Mouse (Mus musculus) small intestine, adult 2 months (tissue): ENCODE results near the gene Ncapd3. TPM values are rescaled to one million over a fixed set of nuclear protein-coding genes. Genes with fewer than 3 reads are reported as not detected.

Experiments
- H3K27ac ChIP-seq: fragments of 200-500 bp; 2 replicates; pipeline ENCODE4 v1.5.1; 2012; ENCODE audit warnings: low read depth, low read length, control low read depth, inconsistent platforms; ENCODE audit not compliant: insufficient read depth
- H3K27me3 ChIP-seq: fragments of 200-500 bp; 2 replicates; pipeline ENCODE4 v1.6.1; 2012; ENCODE audit warnings: mild to moderate bottlenecking, moderate library complexity, low read length, inconsistent platforms; ENCODE audit not compliant: control insufficient read depth, insufficient read depth
- H3K36me3 ChIP-seq: fragments of 200-500 bp; 2 replicates; pipeline ENCODE4 v1.6.1; 2012; ENCODE audit warnings: mild to moderate bottlenecking, low read length, control low read depth, inconsistent platforms; ENCODE audit not compliant: control insufficient read depth, insufficient read depth
- H3K4me1 ChIP-seq: fragments of 200-500 bp; 2 replicates; pipeline ENCODE4 v1.6.1; 2012; ENCODE audit warnings: low read length, inconsistent platforms, mixed read lengths; ENCODE audit not compliant: control insufficient read depth, insufficient read depth, insufficient read length
- H3K4me3 ChIP-seq: fragments of 200-500 bp; 2 replicates; pipeline ENCODE4 v1.5.1; 2012; ENCODE audit warnings: low read depth, mild to moderate bottlenecking, control low read depth, inconsistent platforms, low read length, moderate library complexity
- CTCF ChIP-seq: fragments of 200-500 bp; IDR thresholded peaks from 2 replicates; pipeline ENCODE4 v1.5.1; 2012; ENCODE audit warnings: low read depth, mild to moderate bottlenecking, control low read depth, inconsistent platforms, low read length, moderate library complexity, mixed read lengths; ENCODE audit not compliant: insufficient replicate concordance, insufficient read length; ENCODE audit errors: extremely low read depth
- POLR2A ChIP-seq: fragments of 200-500 bp; IDR thresholded peaks from 2 replicates; pipeline ENCODE4 v1.6.1; 2012; ENCODE audit warnings: low read depth, mild to moderate bottlenecking, control low read depth, inconsistent platforms, low read length, moderate library complexity
- WGBS: fragments of 180-500 bp; shearing (Covaris S2); methylation state at CpG from one replicate; pipeline ENCODE4 v1.1.7; 2018; 5-methylcytosine and 5-hydroxymethylcytosine counted together
- polyA plus RNA-seq: library from polyadenylated mRNA; depleted of rRNA; stranded (reverse); fragments of >200 nt; gene quantifications from 2 replicates; pipeline ENCODE4 v1.2.3, GENCODE M21; 2012

Ncapd3 gene
- polyA plus RNA-seq, 1 experiment = 13.2 TPM

DNA sequence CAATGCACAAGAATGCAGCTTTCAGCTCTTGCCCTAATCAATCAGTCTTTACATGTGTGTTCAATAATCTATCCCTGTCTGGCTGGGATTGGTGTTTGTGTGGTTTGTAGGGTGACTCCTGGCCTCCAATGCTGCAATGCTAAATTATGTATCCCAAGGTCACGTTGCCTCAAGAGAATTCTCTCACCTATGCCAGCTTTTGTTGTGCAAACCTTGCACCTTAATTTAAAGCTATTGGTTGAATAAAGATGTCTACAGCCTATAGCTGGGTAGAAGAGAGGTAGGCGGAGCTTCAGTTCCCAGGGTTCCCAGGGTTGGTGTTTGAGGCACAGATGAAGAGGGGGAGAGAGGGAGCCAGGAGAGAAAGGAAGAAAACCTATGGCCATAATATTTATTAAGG is 32.5 kb upstream of the Ncapd3 start:
- TF ChIP-seq POLR2A = no peak
- no peak for TF ChIP-seq CTCF
- Histone ChIP-seq H3K4me1 (peaks cover 3% of the 10 kb centered on the region; the same call in 1 of the 2 replicates), H3K27me3 (no peaks in the 10 kb centered on the region), H3K36me3 (no peaks in the 10 kb centered on the region), H3K27ac (no peak overlapping the region), H3K4me3 (no peak overlapping the region)
- 85% methylated on average over 2 of the region's 2 CpGs for WGBS

DNA sequence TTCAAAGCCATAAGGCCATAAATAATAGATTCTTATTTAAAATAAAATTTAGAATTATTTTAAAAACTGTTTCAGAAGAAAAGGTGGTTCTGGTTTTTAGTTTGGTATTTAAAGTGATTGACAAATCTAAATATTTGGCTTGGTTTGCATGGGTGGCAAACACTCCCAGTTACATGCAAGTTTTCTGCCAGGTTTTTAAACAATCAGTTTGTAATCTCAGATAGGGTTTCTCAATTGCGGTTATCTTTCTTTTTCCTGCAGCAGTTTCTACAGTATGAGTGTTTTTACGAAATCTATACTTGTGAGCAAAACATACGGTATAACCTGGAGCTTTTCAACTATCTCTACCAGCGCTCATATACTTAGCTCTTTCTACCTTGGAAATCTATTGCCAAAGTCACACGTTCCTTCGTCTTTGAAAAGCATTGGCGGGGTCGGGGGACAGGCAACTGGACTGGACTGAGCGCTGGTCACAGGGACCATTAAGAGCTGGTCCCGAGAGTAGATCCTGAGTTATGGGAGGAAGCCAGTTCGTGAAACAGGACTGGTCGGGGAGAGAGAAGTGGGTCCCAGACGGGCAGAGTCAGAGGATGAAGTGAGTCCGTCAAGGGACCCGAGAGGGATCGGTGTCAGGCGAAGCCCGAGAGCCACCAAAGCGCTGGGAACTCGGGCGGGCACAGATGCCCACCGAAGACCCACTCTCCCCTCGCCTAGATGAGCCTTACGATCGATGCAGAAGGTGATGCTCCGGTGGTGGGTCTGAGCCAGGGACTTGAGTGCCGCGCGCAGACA is 31.1 kb upstream of the Ncapd3 start:
- Histone ChIP-seq H3K27me3 (no peaks in the 10 kb centered on the region), H3K4me1 (peaks cover 3% of the 10 kb centered on the region; the same call in 1 of the 2 replicates)

DNA sequence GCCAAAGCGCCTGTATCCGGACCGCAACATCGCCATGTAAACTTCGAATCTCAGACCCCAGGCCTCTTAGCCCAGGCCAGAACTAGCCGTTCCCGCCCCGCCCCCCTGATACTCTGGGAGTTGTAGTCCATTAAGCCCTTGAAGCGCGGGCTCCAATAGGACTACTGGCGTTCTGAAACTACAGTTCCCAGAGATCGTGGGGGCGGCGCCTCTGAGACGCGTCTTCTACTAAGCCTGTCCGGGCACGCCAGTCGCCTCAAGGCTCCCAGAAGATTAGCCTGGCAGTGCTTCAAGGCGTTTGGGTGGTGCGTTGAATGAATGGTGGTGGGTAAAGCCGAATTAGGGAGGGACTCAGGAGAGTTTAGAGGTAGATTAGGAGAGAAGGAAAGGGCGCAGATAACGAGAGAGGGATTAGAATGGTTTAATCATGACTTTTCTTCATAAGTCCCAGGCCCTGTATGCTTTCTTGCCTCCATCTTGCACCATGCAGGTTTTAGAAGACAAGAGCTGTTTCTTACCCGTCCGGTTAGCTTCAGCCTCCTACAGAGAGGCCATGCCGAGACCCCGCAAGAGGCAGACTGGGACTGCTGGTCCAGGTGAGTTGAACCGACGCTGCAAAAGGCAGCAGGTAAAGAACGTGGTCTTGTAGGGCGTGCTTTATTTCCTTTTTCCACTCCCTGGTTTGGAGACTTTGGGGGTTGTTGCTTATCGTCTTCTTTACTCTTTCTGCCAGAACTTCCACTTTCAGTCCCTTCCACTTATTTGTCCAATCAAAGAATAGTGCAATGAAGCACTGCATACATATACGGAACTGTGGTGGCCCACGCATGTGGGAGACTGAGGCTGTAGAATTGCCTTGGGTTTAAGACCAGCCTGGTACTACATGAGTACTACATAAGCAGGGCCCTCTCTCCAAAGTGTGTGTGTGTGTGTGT is 30.2 kb upstream of the Ncapd3 start, which contains the start of the genes Acad8 and Thyn1:
Gene Acad8, minus strand, starts transcription at position 106 of the 935 bp plus-strand sequence.
Gene Thyn1, plus strand, starts transcription at position 250 of the 935 bp plus-strand sequence.
- no peaks in the 10 kb centered on the region for H3K27me3 ChIP-seq
- peak within 1 kb of the TSS; percentile 92 for H3K4me3 ChIP-seq
- H3K27ac ChIP-seq = peak within 1 kb of the TSS; percentile 14; the same call in 1 of the 2 replicates
- TF ChIP-seq POLR2A (peak; percentile 42; the same call in 1 of the 2 replicates), CTCF (no peak)
- WGBS = under 1% methylated on average over 35 of the region's 35 CpGs
- peaks cover 3% of the 10 kb centered on the region; the same call in 1 of the 2 replicates for H3K4me1 ChIP-seq
- H3K36me3 ChIP-seq = peaks cover 8% of the 10 kb centered on the region

More for the DNA sequence above, 31.1 kb upstream of the Ncapd3 start:
- H3K4me3 ChIP-seq = peak overlapping the region; percentile 92
- peak overlapping the region; percentile 14; the same call in 1 of the 2 replicates for H3K27ac ChIP-seq
- TF ChIP-seq CTCF (no peak), POLR2A (no peak)
- H3K36me3 ChIP-seq = peaks cover 2% of the 10 kb centered on the region; the same call in 1 of the 2 replicates
- WGBS = under 1% methylated on average over 29 of the region's 29 CpGs

DNA sequence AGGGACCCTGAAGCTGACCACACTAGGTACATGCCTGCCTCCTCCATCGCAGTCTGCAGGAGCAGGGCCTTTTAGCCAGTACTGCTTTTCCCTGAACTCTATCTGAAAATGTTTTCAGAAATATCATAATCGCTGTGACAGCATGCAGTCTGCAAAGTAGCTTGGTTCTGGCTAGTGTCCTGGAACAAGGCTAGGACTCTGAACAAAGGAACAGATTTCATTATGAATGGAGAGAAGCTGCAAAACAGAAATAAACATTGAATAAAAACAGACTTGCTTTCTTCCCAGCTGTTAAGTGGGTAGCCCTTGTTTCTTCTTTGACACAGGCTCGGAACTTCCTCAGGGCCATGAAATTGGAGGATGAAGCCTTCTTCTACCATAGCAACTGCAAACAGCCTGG is 24.7 kb upstream of the Ncapd3 start:
- Histone ChIP-seq H3K4me1 (no peaks in the 10 kb centered on the region), H3K4me3 (no peak overlapping the region), H3K36me3 (peaks cover 41% of the 10 kb centered on the region), H3K27me3 (no peaks in the 10 kb centered on the region), H3K27ac (no peak overlapping the region)
- 87% methylated on average over 3 of the region's 3 CpGs for WGBS
- TF ChIP-seq CTCF = no peak
- TF ChIP-seq POLR2A = no peak

DNA sequence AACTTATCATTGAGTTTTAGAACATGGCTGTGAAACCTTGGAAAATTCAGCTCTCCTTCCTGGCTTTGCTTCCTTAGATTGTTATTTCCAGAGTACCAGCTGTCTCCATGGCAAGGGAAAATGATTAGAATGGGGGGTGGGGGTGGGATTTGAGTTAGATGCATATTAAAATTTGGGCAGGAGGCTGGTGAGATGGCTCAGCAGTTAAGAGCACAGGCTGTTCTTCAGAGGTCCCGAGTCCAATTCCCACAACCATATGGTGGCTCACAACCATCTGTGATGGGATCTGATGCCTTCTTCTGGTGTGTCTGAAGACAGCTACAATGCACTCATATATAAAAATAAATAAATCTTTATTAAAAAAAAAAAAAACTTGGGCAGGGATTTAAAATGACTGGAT is 24.0 kb upstream of the Ncapd3 start:
- no peak overlapping the region for H3K27ac ChIP-seq
- no peak overlapping the region for H3K4me3 ChIP-seq
- peaks cover 46% of the 10 kb centered on the region for H3K36me3 ChIP-seq
- WGBS = 83% methylated on average over 1 of the region's 1 CpGs
- H3K4me1 ChIP-seq = no peaks in the 10 kb centered on the region
- no peaks in the 10 kb centered on the region for H3K27me3 ChIP-seq
- TF ChIP-seq CTCF = no peak
- TF ChIP-seq POLR2A = no peak

DNA sequence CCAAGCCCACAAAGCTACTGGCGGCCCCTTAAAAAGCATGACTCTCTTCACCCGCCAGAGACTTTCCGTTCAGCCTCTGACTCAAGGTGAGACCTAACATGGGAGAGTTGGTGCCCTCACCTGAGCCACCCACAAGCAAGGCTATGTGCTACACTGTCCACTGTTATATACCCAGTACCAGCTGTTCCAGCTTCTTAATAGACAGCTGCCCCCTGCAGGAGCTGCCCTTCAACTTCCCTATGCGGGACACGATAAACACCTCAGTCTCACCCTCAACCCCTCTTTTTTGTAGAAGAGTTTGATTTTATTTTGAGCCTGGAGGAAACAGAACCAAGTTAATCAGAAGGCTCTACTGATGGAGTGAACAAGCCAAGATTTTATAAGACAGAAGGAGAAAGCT is 23.1 kb upstream of the Ncapd3 start:
- Histone ChIP-seq H3K36me3 (peaks cover 52% of the 10 kb centered on the region), H3K4me1 (no peaks in the 10 kb centered on the region), H3K27me3 (no peaks in the 10 kb centered on the region), H3K4me3 (no peak overlapping the region), H3K27ac (no peak overlapping the region)
- 89% methylated on average over 5 of the region's 5 CpGs for WGBS
- no peak for TF ChIP-seq POLR2A
